19 mouse cellular contexts compared by ENCODE assay signal in the genomic region with DNA sequence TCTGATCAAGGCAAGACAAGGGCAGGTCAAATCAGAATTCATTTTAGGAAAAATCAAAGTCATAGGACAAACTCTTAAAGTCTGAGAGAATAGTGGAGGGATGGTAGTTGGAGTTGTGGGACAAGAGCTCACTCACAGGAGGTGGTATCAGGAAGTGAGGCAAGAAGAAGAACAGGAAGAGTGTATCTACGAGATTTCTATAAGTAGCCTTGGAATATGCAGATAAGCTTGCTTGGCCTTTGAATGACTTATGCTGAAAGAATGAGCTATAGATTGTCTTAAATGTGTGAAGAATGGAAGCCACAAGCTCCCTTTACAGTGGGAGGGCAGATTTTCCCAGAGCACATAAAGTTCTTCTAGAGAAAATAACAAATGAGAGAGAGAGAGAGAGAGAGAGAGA.
"Had no signal": no experiment of that assay in that cellular context is flagged by ENCODE, and none has a peak within 500 bp of the region (broad histone marks: within the 10 kb centered on the region; RNA-seq: fewer than 3 reads in every experiment).

No protein-coding gene starts in this region.

- ATAC-seq: liver, embryonic 12.5 days; midbrain, embryonic 13.5 days; midbrain, embryonic 16.5 days had no signal

- H3K4me3 ChIP-seq: kidney, embryonic 15.5 days; left cerebral cortex, adult 2 months; liver, embryonic 12.5 days; liver, embryonic 15.5 days; lung, embryonic 15.5 days; megakaryocyte, embryonic 14.5 days; midbrain, embryonic 10.5 days; midbrain, embryonic 13.5 days had no signal

- H3K36me3 ChIP-seq: kidney, embryonic 15.5 days; liver, embryonic 12.5 days; liver, embryonic 15.5 days; lung, embryonic 15.5 days; midbrain, embryonic 10.5 days; midbrain, embryonic 13.5 days had no signal

- H3K9me3 ChIP-seq: kidney, embryonic 15.5 days; liver, embryonic 12.5 days; liver, embryonic 15.5 days; lung, embryonic 15.5 days; megakaryocyte, embryonic 14.5 days; midbrain, embryonic 10.5 days; midbrain, embryonic 13.5 days had no signal

- H3K27ac ChIP-seq: kidney, embryonic 15.5 days; left cerebral cortex, adult 2 months; liver, embryonic 12.5 days; liver, embryonic 15.5 days; lung, embryonic 15.5 days; macrophage; midbrain, embryonic 10.5 days; midbrain, embryonic 13.5 days; stomach, postnatal 0 days had no signal

- H3K4me1 ChIP-seq: kidney, embryonic 15.5 days; lung, embryonic 15.5 days; midbrain, embryonic 10.5 days had no signal

- DNase-seq: kidney, adult 11 months; kidney, adult 8-10 months; kidney, postnatal 10 days; kidney, postnatal 36 days; layer of hippocampus, postnatal 36 days; lung, adult 18-20 months; lung, postnatal 14 days; thymus, postnatal 4 days had no signal

- H3K27me3 ChIP-seq: kidney, embryonic 15.5 days; liver, embryonic 12.5 days; liver, embryonic 15.5 days; lung, embryonic 15.5 days; midbrain, embryonic 13.5 days had no signal

- H3K9ac ChIP-seq: kidney, embryonic 15.5 days; liver, embryonic 12.5 days; liver, embryonic 15.5 days; lung, embryonic 15.5 days; midbrain, embryonic 13.5 days had no signal

- H3K4me2 ChIP-seq: kidney, embryonic 15.5 days; liver, embryonic 12.5 days; liver, embryonic 15.5 days; lung, embryonic 15.5 days; midbrain, embryonic 13.5 days had no signal
